Mouse (Mus musculus) cerebellum, adult 9-11 months (tissue): Measurements from ENCODE around the gene Gpatch1.

ENCODE experiments used
- DNase-seq: peaks from one replicate; pipeline ENCODE4 v3.0.0; 2022

The Gpatch1 gene

DNA sequence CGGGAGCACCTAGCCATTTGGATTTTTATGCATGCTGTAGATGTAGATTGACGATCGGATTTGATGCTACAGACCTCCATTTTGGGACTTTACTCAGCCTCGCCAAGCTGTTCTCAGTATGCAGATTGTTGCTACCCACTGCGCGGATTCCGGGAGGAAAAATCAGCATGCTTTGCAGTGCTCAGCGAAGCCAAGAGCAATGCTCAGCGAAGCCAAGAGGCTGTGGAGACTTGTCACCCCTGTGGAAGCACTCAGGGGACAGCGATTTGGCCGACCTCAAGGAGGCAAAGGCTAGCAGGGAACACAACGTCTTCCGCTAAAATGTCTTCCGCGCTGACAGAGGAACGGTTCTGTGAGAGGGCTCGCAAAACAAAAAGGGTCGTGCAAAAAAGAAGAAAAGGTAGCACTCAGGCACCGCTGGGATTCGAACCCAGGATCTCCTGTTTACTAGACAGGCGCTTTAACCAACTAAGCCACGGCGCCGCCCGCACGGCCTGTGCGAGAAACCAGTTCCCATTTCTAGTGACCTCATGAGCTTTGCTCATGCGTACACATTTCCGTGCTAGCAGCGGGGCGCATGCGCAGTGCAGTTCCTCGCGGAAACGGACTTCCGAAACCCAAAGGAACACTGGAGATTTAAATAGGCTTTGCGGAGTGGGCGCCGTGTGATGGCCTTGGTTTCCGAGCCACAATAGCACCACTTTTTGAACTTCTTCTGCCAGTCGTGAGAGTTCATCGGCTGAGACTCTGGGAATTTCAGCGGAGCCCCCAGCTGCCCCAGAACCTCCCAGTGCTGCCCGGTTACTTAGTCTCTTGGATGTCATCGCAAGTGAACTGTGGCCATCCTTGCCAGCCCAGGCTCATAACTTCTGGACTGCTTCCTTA lies 83.6 kb downstream of the Gpatch1 start:
- peak; percentile 96 for DNase-seq

DNA sequence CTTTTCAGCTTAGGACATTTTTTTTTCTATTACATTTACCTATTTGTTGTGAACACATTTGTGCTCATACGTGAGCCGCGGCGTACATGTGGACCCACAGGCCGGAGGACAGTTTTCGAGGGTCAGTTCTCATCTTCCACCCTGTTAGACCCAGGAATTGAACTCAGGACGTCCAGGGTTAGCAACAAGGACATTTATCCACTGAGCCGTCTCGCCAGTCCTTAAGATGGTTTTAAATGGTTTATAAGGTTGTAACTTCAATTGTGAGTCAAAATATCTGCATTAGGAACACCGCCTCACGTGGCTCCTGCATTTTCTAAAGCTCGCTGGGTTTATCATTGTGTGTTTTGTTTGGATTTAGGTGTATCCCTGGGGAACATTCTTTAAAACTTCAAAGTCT lies 84.4 kb downstream of the Gpatch1 start:
- peak; percentile 31 for DNase-seq

DNA sequence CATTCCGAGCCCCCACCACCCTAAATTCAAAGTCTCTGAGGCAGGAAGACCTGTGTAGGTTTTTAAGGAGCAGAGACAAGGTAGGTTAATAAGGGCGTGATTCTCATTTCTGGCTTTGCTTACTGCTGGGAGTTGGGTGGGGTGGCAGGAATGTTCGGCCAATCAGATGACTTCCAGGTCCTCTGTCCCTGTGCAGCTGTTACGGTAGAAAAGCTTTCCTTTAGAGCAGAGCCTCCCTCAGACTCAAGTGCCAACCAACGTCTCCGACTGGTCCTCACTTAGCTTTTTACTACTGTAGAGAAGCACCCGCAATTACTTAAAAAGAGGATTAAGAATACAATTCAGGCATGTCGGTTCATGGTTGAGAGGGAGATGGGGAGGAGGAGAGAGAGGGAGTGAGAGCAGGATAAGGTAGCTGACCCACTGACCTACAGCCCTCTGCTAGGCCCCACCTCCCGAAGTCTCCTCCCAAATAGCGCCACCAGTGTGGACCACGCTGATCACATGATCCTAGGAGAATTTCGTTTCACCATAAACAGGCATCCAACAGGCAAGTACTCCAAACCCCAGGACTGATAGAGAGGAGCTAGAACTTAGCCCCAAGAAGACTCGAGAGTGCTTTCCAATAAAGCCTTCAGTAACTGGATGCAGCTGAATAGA lies 85.3 kb downstream of the Gpatch1 start:
- DNase-seq = peak; percentile 18

DNA sequence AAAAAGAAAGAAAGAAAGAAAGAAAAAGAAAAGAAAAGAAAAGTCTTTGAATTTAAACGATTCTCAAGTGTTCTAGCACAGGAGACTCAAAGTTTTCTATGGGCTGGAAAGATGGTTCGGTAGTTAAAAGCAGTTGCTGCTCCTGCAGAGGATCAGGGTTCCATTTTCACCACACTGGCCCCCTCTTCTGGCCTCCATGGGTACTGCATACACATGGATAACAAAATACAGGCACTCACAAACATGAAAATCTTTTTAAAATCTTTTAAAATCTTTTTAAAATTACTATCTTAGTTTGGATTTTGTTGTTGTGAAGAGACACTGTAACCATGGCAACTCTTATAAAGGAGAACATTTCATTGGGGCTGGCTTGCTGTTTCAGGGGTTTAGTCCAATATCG lies 87.9 kb downstream of the Gpatch1 start:
- no peak for DNase-seq
